Mouse (Mus musculus) layer of hippocampus, adult 2 months (tissue): ENCODE measurements at regions not wholly inside any gene's neighbourhood (a gene's known extent, or its start where the extent isn't known, plus 50 kb on each side); places are given as distances from the start of the nearest gene placed in this dataset.

ENCODE experiments used
- DNase-seq, 2 experiments: peaks; one replicate each; pipeline ENCODE4 v3.0.0; 2022; ENCODE audit warnings: low spot score in 2 of 2
- H3K27ac ChIP-seq: fragments of 200-600 bp; 2 replicates; pipeline ENCODE4 v1.8.1; 2022
- H3K4me3 ChIP-seq: fragments of 200-600 bp; 2 replicates; pipeline ENCODE4 v1.8.1; 2022; ENCODE audit warnings: mild to moderate bottlenecking
- CTCF ChIP-seq: fragments of 200-600 bp; conservative IDR thresholded peaks from 2 replicates; pipeline ENCODE4 v1.8.1; 2022; ENCODE audit warnings: antibody characterized with exemption, mild to moderate bottlenecking, moderate library complexity

DNA sequence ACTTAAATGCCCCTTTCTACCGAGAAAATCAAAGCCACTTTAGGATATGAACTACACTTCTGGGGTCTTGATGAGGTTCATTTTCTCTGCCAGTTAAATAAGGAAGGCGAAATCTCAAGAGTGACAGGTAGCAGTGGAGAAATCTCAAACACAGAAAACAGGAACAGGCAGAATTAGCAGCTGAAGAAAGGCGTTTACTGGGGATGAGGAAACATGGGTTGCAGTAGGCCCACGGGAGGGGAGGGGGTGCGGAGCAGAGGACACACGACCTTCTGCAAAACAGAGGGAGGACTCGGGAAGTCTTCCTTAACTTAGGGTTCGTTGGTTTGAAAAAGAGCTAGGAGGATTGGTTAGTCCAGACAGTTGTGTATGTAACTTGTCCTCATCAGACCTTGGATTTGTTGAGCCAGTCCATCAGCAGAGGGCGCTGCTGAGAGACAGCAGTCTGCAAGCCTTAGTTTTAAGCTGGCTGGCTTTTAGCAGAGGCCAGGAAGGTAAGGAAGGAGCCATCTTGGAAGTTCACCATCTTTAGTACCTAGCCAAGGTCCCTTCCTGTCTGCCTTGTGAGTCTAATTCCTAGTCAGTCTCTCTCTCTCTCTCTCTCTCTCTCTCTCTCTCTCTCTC, 204.0 kb downstream of the Usp46 start:
- peak; percentile 80 for TF ChIP-seq CTCF
- peak in 1 of 2 experiments; percentile 55 for DNase-seq
- H3K27ac ChIP-seq: no peak overlapping the region
- no peak overlapping the region for H3K4me3 ChIP-seq

DNA sequence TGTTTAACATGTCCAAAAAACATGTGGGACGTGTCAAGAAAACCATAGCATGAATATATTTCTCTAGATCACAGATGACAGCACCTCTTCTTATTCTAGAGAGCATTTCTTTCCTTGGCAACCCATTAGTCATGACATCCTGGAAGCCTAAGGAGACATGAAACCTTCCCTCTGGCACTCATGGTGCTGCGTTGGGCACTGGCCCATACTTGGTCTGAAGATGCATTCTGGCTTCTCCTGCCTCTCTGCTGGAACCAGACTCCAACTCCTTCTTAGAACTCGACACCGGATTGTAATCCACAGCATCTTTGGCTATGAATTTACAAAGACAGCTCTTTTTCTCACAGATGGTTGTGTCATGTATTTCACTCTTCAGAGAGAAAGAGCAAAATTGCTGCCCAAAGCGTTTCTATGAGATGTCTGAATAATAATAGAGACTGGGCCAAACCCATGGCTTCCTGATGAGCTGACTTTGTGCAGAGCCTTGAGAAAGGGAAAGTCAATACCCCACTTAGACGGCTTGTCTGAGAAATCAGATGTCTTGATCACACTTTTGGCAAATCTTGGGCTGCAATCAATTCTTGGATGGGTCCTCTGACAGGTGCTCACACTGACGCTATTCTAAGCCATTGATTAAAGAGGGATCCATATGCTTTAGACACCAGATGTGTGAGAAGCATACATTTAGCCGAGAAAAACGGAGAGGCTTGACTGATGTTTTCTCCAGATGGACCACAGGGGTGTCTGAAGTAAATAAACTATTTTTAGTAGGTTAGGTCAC, 195.4 kb downstream of the Usp46 start:
- DNase-seq: no peak
- H3K27ac ChIP-seq: no peak overlapping the region
- no peak overlapping the region for H3K4me3 ChIP-seq
- TF ChIP-seq CTCF: no peak

DNA sequence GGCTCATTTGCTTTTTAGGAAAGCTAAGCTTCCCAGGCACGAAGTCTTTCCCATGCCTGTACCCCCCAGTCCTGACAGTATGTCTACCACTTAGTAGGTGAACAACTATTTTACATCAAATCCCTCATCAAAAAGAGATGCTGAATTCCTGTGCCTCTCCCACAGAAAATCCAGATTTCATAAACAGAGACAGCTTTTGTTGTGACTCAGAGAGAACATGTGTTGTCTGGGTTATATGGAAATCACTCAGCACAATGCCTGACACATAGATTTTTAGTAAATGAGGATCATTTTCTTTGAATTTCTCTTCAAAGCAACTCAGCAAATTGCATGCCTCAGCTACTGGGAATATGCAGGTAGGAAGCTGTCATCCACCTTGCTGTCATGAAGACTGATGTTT, 193.5 kb downstream of the Usp46 start:
- Histone ChIP-seq H3K4me3 (no peak overlapping the region), H3K27ac (no peak overlapping the region)
- DNase-seq: peak in 1 of 2 experiments; percentile 39
- no peak for TF ChIP-seq CTCF

DNA sequence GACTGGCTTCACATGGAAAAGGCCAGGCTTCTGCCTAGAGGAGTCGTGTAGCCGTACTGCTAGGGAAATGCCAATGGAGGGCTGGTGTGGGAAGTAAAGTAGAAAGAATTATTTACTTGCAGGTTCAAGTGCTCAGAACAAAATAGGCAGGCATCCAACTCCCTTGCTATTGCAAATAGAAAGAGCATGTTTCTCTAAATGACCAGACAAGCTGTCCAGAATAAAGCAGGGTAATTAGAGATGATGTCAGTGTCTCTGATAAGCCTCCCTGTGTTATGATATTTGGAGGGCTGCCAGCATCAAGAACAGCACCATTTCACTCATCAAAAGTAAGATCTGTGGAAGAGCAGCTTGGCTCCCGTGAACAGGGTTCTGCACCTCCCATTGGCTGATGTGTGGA, 192.4 kb downstream of the Usp46 start:
- TF ChIP-seq CTCF: no peak
- no peak overlapping the region for H3K4me3 ChIP-seq
- DNase-seq: no peak
- H3K27ac ChIP-seq: no peak overlapping the region

DNA sequence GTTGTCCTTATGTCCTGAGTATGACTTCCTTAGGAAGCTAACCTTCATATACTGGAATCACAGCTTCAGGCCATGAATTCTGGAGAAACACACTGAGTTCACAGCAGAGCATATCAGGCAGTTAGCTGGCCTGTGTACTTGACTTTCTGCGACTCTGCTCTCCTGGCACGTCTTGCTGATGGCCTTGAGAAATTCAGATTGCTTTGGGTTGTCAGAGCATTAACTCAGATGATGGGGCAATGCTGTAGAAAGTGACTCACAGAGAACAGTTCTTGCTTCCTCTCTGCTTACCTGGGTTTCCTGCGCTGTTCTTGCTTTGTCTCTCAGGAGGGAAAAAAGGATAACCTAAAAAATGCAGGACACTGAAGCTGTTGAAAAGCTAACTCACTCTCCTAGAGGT, 187.3 kb downstream of the Usp46 start:
- no peak for TF ChIP-seq CTCF
- no peak overlapping the region for H3K27ac ChIP-seq
- no peak for DNase-seq
- H3K4me3 ChIP-seq: no peak overlapping the region

DNA sequence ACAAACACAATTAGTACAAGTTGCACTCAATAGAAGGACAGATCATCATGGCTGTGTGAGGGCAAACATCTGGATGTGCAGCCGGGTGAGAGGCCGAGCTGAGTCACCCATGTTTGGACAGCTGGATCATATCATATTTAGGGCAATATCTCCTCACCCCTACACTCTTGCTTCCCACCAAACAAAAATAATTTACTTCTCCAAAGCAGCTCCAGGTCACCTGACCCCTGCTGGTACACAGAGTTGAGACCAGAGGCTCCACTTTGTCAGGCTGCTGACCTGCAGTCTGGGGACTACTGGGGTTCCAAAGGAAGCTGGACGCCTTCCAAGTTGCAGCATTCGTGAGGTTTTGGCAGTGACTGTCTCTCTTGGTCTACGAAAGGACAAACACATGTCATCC, 186.3 kb downstream of the Usp46 start:
- no peak for DNase-seq
- H3K27ac ChIP-seq: no peak overlapping the region
- TF ChIP-seq CTCF: no peak; the same call in 1 of the 2 replicates
- no peak overlapping the region for H3K4me3 ChIP-seq

DNA sequence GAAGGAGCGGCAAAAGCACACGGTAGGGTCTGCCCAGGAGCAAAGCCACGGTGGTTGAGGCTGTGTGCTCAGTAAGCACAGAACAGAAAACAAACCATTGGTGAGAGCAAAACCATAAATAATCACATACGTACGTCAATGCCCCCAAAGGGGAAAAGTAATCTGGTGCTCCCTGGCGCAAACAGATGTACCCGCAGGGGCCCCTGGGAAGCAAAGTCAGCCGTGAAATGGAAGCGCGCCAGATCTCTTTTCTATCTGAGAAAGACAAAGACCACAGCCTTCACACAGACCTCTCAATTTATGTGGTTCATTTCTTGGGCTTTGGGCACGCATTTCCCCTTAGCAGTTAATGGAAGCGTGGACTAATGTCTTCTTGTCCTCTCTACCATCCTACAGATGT, 183.2 kb downstream of the Usp46 start:
- Histone ChIP-seq H3K4me3 (no peak overlapping the region), H3K27ac (no peak overlapping the region)
- no peak for TF ChIP-seq CTCF
- DNase-seq: no peak

DNA sequence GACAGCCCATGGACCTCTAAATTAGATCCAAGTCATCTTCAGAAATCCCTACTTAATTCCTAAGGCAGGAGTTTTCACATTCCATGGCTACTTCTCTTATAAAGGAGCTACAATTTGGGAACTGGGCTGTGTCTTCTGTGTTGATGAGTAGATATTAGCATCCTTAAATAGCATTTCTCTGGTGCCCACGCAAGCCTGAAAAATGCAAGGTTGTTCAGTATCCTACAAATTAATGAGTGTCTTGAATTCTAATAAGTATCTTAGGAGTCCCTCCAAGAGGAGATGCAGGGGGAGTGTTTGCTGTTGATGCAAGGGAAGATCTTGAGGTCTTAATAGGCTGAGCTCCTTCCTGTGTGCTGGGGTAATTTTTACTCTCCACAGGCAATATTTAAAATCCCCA, 182.5 kb downstream of the Usp46 start:
- Histone ChIP-seq H3K27ac (no peak overlapping the region), H3K4me3 (no peak overlapping the region)
- DNase-seq: no peak
- TF ChIP-seq CTCF: no peak

DNA sequence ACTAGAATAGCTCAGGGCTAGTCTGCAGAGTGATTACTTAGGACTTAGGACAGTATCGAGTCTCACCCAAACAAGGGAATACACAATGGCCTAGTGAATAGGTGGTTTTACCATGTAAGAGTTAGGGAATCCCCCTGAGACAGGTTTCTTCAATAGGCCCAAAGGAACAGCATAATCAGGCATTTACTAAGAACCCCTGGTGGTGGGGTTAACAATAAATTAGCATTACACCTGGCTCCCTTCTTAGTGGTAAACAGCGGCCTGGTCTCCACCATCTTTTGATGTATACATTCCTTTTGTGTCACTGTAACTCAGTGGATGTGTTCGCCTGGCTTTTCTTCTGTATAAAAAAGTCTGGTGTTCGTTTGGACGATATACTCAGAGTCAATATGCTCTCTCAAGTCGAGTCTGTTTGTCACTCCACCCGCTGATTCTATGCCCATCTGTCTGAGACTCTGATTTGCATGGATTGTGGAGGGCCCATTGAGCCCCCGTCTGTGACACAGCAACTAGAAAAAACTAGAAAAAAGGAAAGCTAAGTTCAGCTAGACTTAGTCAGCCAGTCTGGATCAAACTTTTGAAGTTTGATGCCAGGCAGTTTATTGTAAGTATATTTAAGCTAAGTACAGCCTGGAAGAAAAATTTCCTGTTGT, 180.8 kb downstream of the Usp46 start:
- H3K27ac ChIP-seq: no peak overlapping the region
- 0 out of 2 replicates have a peak, but pooled peaks have one; percentile 3 for TF ChIP-seq CTCF
- no peak overlapping the region for H3K4me3 ChIP-seq
- peak; percentile 21 to 66 for DNase-seq

DNA sequence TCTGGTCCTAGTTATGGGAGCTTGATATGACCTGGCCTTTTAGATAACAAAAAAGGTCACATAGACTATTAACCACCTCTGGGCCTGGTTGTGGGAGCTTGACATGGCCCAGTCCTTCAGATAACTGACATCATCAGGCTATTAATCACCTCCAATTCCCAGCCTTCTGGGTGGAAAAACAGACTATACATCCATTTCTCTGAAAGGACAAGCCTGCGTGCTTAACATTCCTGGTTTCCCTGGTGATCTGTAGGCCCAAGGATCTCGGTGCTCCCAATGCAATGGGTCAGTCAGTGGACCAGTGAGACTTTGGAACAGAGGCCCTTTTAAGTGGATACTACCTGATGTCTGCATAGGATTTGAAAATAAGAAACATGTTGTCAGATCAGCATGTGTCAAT, 179.8 kb downstream of the Usp46 start:
- DNase-seq: no peak
- TF ChIP-seq CTCF: no peak
- H3K4me3 ChIP-seq: no peak overlapping the region
- no peak overlapping the region for H3K27ac ChIP-seq

DNA sequence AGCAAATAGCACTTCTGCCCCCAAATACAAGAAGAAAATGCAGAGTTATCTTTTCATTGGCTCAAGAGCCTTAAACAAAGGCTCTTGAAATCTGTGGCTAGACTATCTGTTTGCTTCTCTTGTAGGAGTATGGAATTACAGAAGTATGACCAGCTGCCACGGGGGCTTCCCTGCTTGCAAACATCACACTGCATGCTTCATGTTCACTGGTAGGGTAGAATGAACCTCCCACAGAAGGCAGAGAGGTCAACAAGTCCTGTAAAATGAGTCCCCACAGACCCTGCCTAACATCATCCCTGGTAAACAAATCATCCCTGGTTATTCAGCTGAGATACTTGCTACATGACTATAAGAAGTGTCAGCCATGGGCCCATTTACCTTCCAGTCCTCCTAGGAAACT, 178.9 kb downstream of the Usp46 start:
- no peak for TF ChIP-seq CTCF
- no peak for DNase-seq
- Histone ChIP-seq H3K4me3 (no peak overlapping the region), H3K27ac (no peak overlapping the region)

DNA sequence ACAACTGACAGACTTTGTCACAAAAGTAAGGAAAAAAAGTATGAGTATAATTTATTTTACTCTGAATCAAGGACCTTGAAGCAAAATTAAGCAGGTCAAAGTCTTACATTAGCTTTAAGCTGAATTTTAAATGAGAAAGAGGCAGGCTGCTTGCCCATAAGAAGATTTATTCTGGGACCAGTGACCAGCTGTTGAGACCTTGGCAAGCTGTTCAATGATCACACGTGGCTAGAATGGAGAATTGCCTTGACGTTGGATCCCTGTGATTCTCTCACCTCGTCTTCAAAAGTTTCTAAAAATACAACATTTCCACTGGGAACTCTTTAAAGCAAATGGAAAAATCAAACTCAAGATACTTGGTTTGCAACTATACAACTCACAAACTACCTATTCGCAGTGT, 177.3 kb downstream of the Usp46 start:
- no peak overlapping the region for H3K27ac ChIP-seq
- no peak for DNase-seq
- TF ChIP-seq CTCF: no peak
- H3K4me3 ChIP-seq: no peak overlapping the region

DNA sequence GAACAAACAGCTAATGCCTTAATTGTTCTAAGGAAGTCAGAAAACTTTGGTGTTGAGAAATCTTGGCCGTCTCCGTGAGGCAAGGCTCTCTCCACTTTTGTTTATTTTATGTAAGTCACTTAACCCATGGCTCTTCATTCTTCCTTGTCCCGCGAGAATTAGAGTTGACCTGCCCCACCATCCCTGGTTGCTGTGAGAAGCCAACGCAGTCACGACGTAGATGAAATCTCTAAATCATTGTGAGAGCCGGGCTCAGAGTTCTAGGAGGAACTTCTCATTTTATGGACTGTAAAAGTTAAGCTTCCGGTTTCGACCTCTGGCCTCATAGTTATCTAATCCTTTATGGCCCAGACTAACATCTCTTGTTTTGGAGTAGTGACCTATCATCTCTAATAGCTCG, 176.6 kb downstream of the Usp46 start:
- no peak for TF ChIP-seq CTCF
- H3K27ac ChIP-seq: no peak overlapping the region
- H3K4me3 ChIP-seq: no peak overlapping the region
- no peak for DNase-seq
